Mouse (Mus musculus) frontal cortex, adult 2 months (tissue): ENCODE results near the gene Olfml2b. TPM values are rescaled to one million over a fixed set of nuclear protein-coding genes. Genes with fewer than 3 reads are reported as not detected.
A peak's percentile ranks its signal among the peaks of the same experiment; 100 is the strongest.

Experiments used
- DNase-seq, 2 experiments: peaks; one replicate each; pipeline ENCODE4 v3.0.0; 2022; ENCODE audit warnings: low spot score in 1 of 2; ENCODE audit errors: extremely low spot score in 1 of 2
- polyA plus RNA-seq: library from polyadenylated mRNA; depleted of rRNA; stranded (reverse); fragments of >200 nt; gene quantifications from 2 replicates; pipeline ENCODE4 v1.2.3, GENCODE M21; 2012

Olfml2b gene
- polyA plus RNA-seq, 1 experiment, result 3.2 TPM

GRCm38 (mm10) chr1:170645896-170646605, 1.7 kb downstream of the Olfml2b start:
- no peak for DNase-seq

- DNase-seq, result no peak
Observed at GRCm38 (mm10) chr1:170646606-170647287, 2.4 kb downstream of the Olfml2b start.

- no peak for DNase-seq
Observed at GRCm38 (mm10) chr1:170647381-170647780, 3.0 kb downstream of the Olfml2b start.

GRCm38 (mm10) chr1:170647971-170648514, 3.7 kb downstream of the Olfml2b start:
- no peak for DNase-seq

GRCm38 (mm10) chr1:170651046-170651723, 6.9 kb downstream of the Olfml2b start:
- no peak for DNase-seq

DNA sequence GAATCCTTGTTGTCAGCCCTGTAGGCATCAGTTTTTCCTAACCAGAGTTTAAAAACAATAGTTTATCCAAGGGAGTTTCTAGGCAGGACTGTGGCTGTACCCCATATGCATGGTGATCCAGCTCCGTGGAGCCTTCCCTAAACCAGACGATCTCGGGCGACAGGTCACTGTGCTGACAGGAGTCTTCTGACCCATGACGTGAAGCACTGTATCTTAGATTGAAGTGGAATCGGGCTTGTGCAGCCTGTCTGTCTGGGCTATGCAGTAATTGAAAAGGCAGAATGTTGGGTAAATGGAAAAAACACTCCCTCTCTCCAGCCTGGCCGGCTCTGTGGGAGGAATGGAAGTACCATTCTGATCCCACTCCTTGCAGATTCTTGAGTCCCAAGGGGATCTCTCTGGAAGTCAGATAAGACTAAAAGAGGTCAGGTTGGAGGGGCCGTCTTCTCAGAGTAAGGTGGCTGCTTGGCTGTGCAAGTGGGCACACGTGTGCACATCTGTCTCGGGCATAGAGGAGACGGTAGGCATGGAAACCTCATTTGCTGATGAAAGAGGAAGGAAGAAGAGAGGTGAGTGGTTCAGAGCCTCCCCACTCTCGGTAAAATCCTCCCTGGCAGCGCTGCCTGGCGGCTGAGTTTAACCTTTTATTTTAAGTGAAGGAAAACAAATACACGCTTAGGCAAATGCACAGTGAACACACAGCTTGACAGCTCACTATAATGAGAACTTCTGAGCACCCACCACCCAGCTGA, 7.8 kb downstream of the Olfml2b start:
- no peak for DNase-seq

GRCm38 (mm10) chr1:170655280-170655917, 11.1 kb downstream of the Olfml2b start:
- peak in 1 of 2 experiments; percentile 51 for DNase-seq

GRCm38 (mm10) chr1:170656518-170657227, 12.3 kb downstream of the Olfml2b start:
- no peak for DNase-seq

GRCm38 (mm10) chr1:170657228-170657521, 12.8 kb downstream of the Olfml2b start:
- no peak for DNase-seq

- DNase-seq, result no peak
Observed at GRCm38 (mm10) chr1:170657643-170658314, 13.4 kb downstream of the Olfml2b start.

DNA sequence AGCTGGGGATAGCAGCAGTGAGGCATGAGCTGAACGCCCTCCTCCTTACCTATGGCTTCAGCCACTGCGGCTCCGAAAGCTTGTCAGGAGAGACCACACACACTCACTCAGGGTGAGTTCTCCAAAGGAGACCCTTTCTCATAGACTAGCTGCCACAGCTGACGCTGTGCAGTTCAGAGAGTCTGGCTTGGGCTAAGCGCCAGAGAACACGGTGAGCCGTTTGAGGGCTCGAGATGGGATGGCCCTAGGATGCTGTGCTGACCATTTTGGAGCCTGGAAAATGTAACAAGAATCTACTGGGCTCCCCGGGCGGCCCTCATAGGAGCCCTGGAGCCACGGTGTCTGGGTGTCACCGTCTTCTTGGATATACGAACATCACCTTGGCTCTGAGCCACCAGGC, 14.9 kb downstream of the Olfml2b start:
- no peak for DNase-seq

DNA sequence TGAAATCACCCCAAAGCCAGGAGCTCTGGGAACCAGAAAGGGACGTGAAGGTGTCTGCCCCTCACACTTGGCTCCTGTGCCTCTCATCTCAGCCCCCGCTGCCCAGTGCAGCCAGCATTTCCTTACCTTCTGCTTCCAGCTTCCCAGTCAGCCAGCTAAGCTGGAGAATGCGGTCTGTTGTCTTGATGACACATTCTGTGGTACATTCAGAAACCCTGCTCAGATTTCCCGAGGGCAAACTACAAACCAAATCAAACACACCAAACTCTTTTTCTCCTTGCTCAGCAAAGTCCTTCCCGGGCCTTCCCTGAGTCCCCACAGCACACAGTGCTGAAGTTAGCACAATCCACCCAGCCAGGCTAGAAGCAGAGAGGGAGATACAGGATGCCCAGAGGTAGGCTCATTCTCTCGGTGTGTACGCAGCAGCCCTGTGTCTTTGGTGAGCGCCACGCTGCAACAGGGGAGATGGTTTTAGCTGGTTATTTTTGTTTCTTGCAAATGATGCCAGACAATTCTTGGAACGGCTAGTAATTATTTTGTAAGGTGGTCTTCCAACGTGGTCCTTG, 20.4 kb downstream of the Olfml2b start:
- no peak for DNase-seq

DNA sequence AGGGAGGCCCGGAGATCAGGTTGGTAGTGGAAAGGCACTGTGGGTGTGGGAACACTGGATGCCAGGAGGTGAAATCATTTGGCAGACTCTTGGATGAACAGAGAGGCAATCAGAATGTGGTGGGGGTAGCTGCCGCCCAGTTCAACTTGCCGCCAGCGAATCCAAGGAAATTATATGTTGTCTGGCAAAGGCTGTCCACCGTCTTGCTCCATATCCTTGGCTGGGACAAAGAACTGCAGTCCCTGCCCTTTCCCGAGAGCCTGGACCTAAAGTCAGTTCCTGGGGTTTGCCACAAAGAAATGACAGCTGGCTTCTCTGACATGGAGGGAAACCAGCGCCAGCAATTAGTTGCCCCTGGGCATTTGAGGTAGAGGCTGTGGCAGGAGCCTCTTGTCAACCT, 20.9 kb downstream of the Olfml2b start:
- DNase-seq, result no peak

- DNase-seq, result no peak
Observed at GRCm38 (mm10) chr1:170674184-170674775, 29.9 kb downstream of the Olfml2b start.

DNA sequence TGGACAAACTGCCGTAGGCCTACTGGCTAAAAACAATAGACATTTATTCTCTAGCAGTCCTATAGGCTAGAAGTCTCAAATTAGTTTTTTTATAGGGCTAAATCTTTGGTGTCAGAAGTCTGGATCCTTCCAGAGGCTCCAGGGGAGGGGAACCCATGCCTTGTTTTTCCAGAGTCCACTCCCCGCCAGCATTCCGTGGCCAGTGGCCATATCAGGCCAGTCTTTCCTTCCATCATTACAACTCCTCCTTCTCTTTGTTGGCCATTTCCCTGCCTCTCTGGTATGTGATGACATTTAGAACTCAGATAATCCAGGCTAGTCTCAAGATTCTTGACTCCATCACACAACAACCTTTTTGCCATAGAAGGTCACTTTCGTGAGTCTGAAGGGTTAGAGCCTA, 33.3 kb downstream of the Olfml2b start:
- no peak for DNase-seq

GRCm38 (mm10) chr1:170678861-170679260, 34.5 kb downstream of the Olfml2b start:
- no peak for DNase-seq

DNA sequence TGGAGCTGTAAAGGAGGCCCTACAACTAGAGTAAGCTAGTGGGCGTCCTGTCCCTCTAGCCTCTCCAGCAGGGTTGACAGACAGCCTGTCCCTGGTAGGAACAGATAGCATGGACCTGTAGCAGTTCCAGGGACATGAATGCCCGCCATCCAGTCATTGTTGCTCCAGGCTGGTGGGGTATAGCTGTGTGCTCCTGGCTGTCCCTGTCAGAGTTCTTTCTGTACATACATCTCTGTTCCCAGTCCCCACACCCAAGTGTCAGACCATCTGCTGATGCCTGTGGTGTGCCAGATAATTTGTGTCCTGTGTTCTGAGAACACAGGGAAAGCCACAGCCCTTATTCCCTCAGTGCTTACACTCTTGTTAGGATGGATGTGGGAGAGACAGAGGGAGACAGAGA, 35.3 kb downstream of the Olfml2b start:
- no peak for DNase-seq

GRCm38 (mm10) chr1:170683863-170684262, 39.5 kb downstream of the Olfml2b start:
- DNase-seq, result no peak
